Mouse (Mus musculus) C2C12 (cell line): ENCODE results near the gene Tdrkh.

Source experiments
- CTCF ChIP-seq: IDR thresholded peaks from one replicate; pipeline ENCODE4 v1.5.1; 2011; ENCODE audit not compliant: control insufficient read depth, insufficient read depth, insufficient read length
- MAX ChIP-seq: IDR thresholded peaks from one replicate; pipeline ENCODE4 v1.6.1; 2011; ENCODE audit warnings: mild to moderate bottlenecking, control low read depth

DNA sequence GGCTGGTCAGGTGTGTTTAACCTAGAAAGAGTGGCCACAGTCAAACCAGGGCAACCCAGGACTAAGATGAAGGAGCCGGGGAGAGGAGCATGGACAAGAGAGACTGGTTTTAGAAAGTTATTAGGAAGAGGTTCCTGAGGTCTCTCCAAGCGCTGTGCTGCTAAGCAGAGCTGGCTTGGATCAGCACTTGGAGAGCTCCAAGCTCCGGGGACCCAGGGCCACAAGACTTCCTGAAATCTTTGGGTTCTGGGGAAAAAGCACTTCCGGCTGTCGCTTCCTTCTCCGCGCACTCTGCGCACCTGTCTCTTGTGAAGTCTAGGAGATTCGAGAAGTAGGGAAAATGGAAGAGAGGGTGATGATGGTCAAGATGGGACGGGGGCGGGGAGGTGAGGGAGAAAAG lies 66.5 kb downstream of the Tdrkh start:
- TF ChIP-seq CTCF (no peak), MAX (no peak)
